Mouse (Mus musculus): Measurements from ENCODE around the gene Slc35f1.

- TF ChIP-seq CTCF (IDR thresholded peaks at IDR 0.05; ENCODE audit: control insufficient read depth, insufficient read depth, low read length) = no peak
- TF ChIP-seq POLR2A (IDR thresholded peaks at IDR 0.05; ENCODE audit: borderline replicate concordance, control insufficient read depth, low read depth, low read length) = no peak
Measured at GRCm38 (mm10) chr10:53006229-53007190, 316.2 kb downstream of the Slc35f1 start.

All from bone marrow, adult 2 months (tissue).